Mouse (Mus musculus): ENCODE data around the gene Kcnt2.

DNA sequence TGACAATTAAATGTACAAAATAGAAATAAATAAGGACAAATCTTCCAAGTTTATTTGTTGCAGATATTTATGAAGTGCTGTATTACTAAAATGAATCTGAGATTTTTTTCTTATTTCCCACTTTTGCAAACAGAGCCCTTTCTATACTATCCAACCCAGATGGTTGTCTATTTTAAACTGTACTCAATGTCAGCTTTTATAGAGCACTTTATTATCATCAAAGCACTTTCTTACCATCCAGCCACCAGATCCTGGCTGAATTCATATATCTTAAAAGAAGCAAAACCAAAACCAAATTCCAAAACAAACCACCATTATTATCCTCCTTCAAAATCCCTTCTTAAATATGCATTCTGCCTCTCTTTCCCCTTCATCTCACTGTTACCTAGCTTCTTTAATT lies 151.8 kb downstream of the Kcnt2 start:
- TF ChIP-seq POLR2A (IDR thresholded peaks at IDR 0.05; ENCODE audit: borderline replicate concordance, extremely low read depth, insufficient read depth, insufficient read length, poor library complexity, severe bottlenecking) (no peak), CTCF (IDR thresholded peaks at IDR 0.05; ENCODE audit: borderline replicate concordance, extremely low read depth, insufficient read depth, insufficient read length) (no peak)

Data from brain, embryonic 14.5 days (tissue).